16 mouse cellular contexts compared by ENCODE assay signal in genomic region chr10:19593296-19593695, GRCm38 (mm10). TPM values are rescaled to one million over a fixed set of nuclear protein-coding genes. Genes with fewer than 3 reads are reported as not detected.
DNase-seq lines count a peak whose midpoint lies in the region; ATAC-seq and TF ChIP-seq lines count a peak whose summit lies in the region.
"Had no signal": no experiment of that assay in that cellular context is flagged by ENCODE, and none has a peak within 500 bp of the region (broad histone marks: within the 10 kb centered on the region; RNA-seq: fewer than 3 reads in every experiment).

No protein-coding gene starts in this region.

- 0 out of 2 replicates have a peak overlapping the region, but pooled peaks have one; percentile 7 for H3K4me2 ChIP-seq in embryonic facial prominence, embryonic 12.5 days (replicated peaks)
- H3K4me2 ChIP-seq in limb, embryonic 13.5 days (replicated peaks): 0 out of 2 replicates have a peak overlapping the region, but pooled peaks have one; percentile 14
- peak overlapping the region; percentile 81 for H3K4me2 ChIP-seq in liver, embryonic 14.5 days (ENCODE audit: low read depth)

- TF ChIP-seq EP300 in liver, embryonic 14.5 days (IDR thresholded peaks at IDR 0.05; ENCODE audit: low read depth): no peak

- peaks cover 17% of the 10 kb centered on the region; the same call in 1 of the 2 replicates for H3K4me1 ChIP-seq in embryonic facial prominence, embryonic 12.5 days
- peaks cover 15% of the 10 kb centered on the region; the same call in 1 of the 2 replicates for H3K4me1 ChIP-seq in embryonic facial prominence, embryonic 10.5 days
- H3K4me1 ChIP-seq in limb, embryonic 13.5 days: peaks cover 22% of the 10 kb centered on the region
- peaks cover 11% of the 10 kb centered on the region for H3K4me1 ChIP-seq in limb, embryonic 10.5 days
- H3K4me1 ChIP-seq in bone marrow, adult 2 months (ENCODE audit: control insufficient read depth, insufficient read depth, low read length): peaks cover 4% of the 10 kb centered on the region; the same call in 1 of the 2 replicates
- H3K4me1 ChIP-seq in liver, embryonic 14.5 days (replicated peaks; ENCODE audit: control insufficient read depth in 2 of 2, insufficient read depth in 2 of 2, low read length in 1 of 2): peaks cover 5 to 37% of the 10 kb centered on the region in 2 experiments; a peak in 3 of 4 replicates
- H3K4me1 ChIP-seq: neural tube, embryonic 12.5 days had no signal

- H3K9me3 ChIP-seq in embryonic facial prominence, embryonic 12.5 days: no peaks in the 10 kb centered on the region
- H3K9me3 ChIP-seq in embryonic facial prominence, embryonic 10.5 days: no peaks in the 10 kb centered on the region
- H3K9me3 ChIP-seq in limb, embryonic 13.5 days: no peaks in the 10 kb centered on the region
- no peaks in the 10 kb centered on the region for H3K9me3 ChIP-seq in limb, embryonic 10.5 days (replicated peaks)
- no peaks in the 10 kb centered on the region for H3K9me3 ChIP-seq in liver, embryonic 14.5 days (ENCODE audit: control insufficient read depth, low read length)
- H3K9me3 ChIP-seq: hindbrain, embryonic 12.5 days; neural tube, embryonic 12.5 days had no signal

- no peak for TF ChIP-seq CTCF in bone marrow, adult 2 months (IDR thresholded peaks at IDR 0.05; ENCODE audit: control insufficient read depth, insufficient read depth, low read length)
- TF ChIP-seq CTCF in liver, embryonic 14.5 days (IDR thresholded peaks at IDR 0.05; ENCODE audit: low read depth): no peak

- ATAC-seq in embryonic facial prominence, embryonic 12.5 days (ENCODE audit: insufficient number of reproducible peaks, insufficient read depth, low FRiP score, low TSS enrichment): no peak
- no peak for ATAC-seq in limb, embryonic 13.5 days (ENCODE audit: low FRiP score, low read depth)
- ATAC-seq in liver, embryonic 14.5 days (ENCODE audit: insufficient read depth): no peak

- H3K4me3 ChIP-seq in embryonic facial prominence, embryonic 12.5 days: no peak overlapping the region
- no peak overlapping the region for H3K4me3 ChIP-seq in embryonic facial prominence, embryonic 10.5 days
- no peak overlapping the region for H3K4me3 ChIP-seq in limb, embryonic 13.5 days
- H3K4me3 ChIP-seq in limb, embryonic 10.5 days: no peak overlapping the region
- peak overlapping the region; percentile 40 for H3K4me3 ChIP-seq in bone marrow, adult 2 months (replicated peaks; ENCODE audit: control insufficient read depth, low read depth, low read length)
- peak overlapping the region; percentile 7 to 27; a peak in 3 of 4 replicates for H3K4me3 ChIP-seq in liver, embryonic 14.5 days (ENCODE audit: insufficient read depth in 1 of 2, low read depth in 2 of 2, low read length in 2 of 2)

- no peak for DNase-seq in embryonic facial prominence, embryonic 10.5 days (ENCODE audit: low spot score)
- DNase-seq in limb, embryonic 10.5 days (ENCODE audit: low spot score): no peak
- DNase-seq in liver, embryonic 14.5 days (ENCODE audit: low read depth in 3 of 3, low spot score in 3 of 3): no peak
- no peak for DNase-seq in adrenal gland, postnatal 14 days
- DNase-seq in testis, postnatal 14 days (ENCODE audit: low spot score): no peak
- DNase-seq: adrenal gland, postnatal 25 days; cerebellum, adult 9-11 months; lung, postnatal 4 days; right cerebral cortex, postnatal 14 days had no signal

- H3K27me3 ChIP-seq in embryonic facial prominence, embryonic 12.5 days: no peaks in the 10 kb centered on the region
- H3K27me3 ChIP-seq in embryonic facial prominence, embryonic 10.5 days (replicated peaks; ENCODE audit: low read depth, poor library complexity, severe bottlenecking): peaks cover 13% of the 10 kb centered on the region; the same call in 1 of the 2 replicates
- no peaks in the 10 kb centered on the region for H3K27me3 ChIP-seq in limb, embryonic 13.5 days
- H3K27me3 ChIP-seq in limb, embryonic 10.5 days (ENCODE audit: low read depth, poor library complexity, severe bottlenecking): no peaks in the 10 kb centered on the region
- no peaks in the 10 kb centered on the region for H3K27me3 ChIP-seq in liver, embryonic 14.5 days (ENCODE audit: control insufficient read depth, insufficient read depth, low read length)
- H3K27me3 ChIP-seq: neural tube, embryonic 12.5 days had no signal

- no peak overlapping the region for H3K9ac ChIP-seq in embryonic facial prominence, embryonic 12.5 days
- no peak overlapping the region for H3K9ac ChIP-seq in limb, embryonic 13.5 days
- H3K9ac ChIP-seq in liver, embryonic 14.5 days (replicated peaks): no peak overlapping the region

- H3K27ac ChIP-seq in embryonic facial prominence, embryonic 12.5 days: no peak overlapping the region
- H3K27ac ChIP-seq in embryonic facial prominence, embryonic 10.5 days (replicated peaks): no peak overlapping the region
- no peak overlapping the region for H3K27ac ChIP-seq in limb, embryonic 13.5 days
- H3K27ac ChIP-seq in limb, embryonic 10.5 days: no peak overlapping the region
- H3K27ac ChIP-seq in bone marrow, adult 2 months (ENCODE audit: control insufficient read depth, insufficient read depth, low read depth, low read length, poor library complexity): no peak overlapping the region
- H3K27ac ChIP-seq in liver, embryonic 14.5 days: no peak overlapping the region
- H3K27ac ChIP-seq: hindbrain, embryonic 12.5 days; neural tube, embryonic 12.5 days had no signal

- no peak for TF ChIP-seq POLR2A in bone marrow, adult 2 months (IDR thresholded peaks at IDR 0.05; ENCODE audit: borderline replicate concordance, control insufficient read depth, low read depth, low read length)

- WGBS in embryonic facial prominence, embryonic 12.5 days: 75% methylated on average over 3 of the region's 3 CpGs
- 81% methylated on average over 3 of the region's 3 CpGs for WGBS in embryonic facial prominence, embryonic 10.5 days
- 87% methylated on average over 3 of the region's 3 CpGs for WGBS in limb, embryonic 13.5 days
- WGBS in limb, embryonic 10.5 days: 86% methylated on average over 3 of the region's 3 CpGs
- 33% methylated on average over 3 of the region's 3 CpGs for WGBS in bone marrow, adult 2 months
- WGBS in liver, embryonic 14.5 days (ENCODE audit: insufficient replicate concordance): 43% methylated on average over 3 of the region's 3 CpGs

- H3K36me3 ChIP-seq in embryonic facial prominence, embryonic 12.5 days: no peaks in the 10 kb centered on the region; the same call in 1 of the 2 replicates
- peaks cover 6% of the 10 kb centered on the region for H3K36me3 ChIP-seq in embryonic facial prominence, embryonic 10.5 days (replicated peaks)
- H3K36me3 ChIP-seq in limb, embryonic 13.5 days: peaks cover 6% of the 10 kb centered on the region
- peaks cover 5% of the 10 kb centered on the region for H3K36me3 ChIP-seq in limb, embryonic 10.5 days
- no peaks in the 10 kb centered on the region; the same call in 1 of the 2 replicates for H3K36me3 ChIP-seq in liver, embryonic 14.5 days (replicated peaks; ENCODE audit: control insufficient read depth, insufficient read depth, low read depth)
- H3K36me3 ChIP-seq: hindbrain, embryonic 12.5 days; neural tube, embryonic 12.5 days had no signal

RNA-seq across cellular contexts. Expression of gene Ifngr1, which starts 1.5 kb away (rescaled TPM):
- 31.0 and 33.5 TPM in 2 replicates for polyA plus RNA-seq in embryonic facial prominence, embryonic 12.5 days (2016; fragmentation: Nextera tagmentation; extraction: Ambion mirVana)
- polyA plus RNA-seq in embryonic facial prominence, embryonic 10.5 days (2016; fragmentation: Nextera tagmentation; extraction: Ambion mirVana): 29.5 and 29.6 TPM in 2 replicates
- polyA plus RNA-seq in limb, embryonic 13.5 days (2015; fragmentation: Nextera tagmentation; extraction: Ambion mirVana): 44.0 and 45.0 TPM in 2 replicates
- polyA plus RNA-seq in limb, embryonic 10.5 days (2016; fragmentation: Nextera tagmentation; extraction: Ambion mirVana): 28.1 and 34.6 TPM in 2 replicates
- polyA plus RNA-seq in bone marrow, adult 2 months (2011; ENCODE audit: insufficient read depth, insufficient read length, low replicate concordance, missing spikeins): 32.1 and 78.0 TPM in 2 replicates
- 12.6 and 17.1 TPM in 2 replicates for polyA plus RNA-seq in liver, embryonic 14.5 days (2012; rRNA removed)
- 36.4 and 39.5 TPM in 2 replicates for polyA plus RNA-seq in liver, embryonic 14.5 days (2014; fragmentation: Nextera tagmentation; extraction: Ambion mirVana)
- 69.0 and 96.6 TPM in 2 replicates for total RNA-seq in adrenal gland, postnatal 14 days (2021)

RNA-seq across cellular contexts. Expression of gene Il22ra2, which starts 28.5 kb away (rescaled TPM):
- polyA plus RNA-seq in embryonic facial prominence, embryonic 12.5 days (2016; fragmentation: Nextera tagmentation; extraction: Ambion mirVana): not detected in 2 replicates
- polyA plus RNA-seq in embryonic facial prominence, embryonic 10.5 days (2016; fragmentation: Nextera tagmentation; extraction: Ambion mirVana): not detected in 2 replicates
- not detected in 2 replicates for polyA plus RNA-seq in limb, embryonic 13.5 days (2015; fragmentation: Nextera tagmentation; extraction: Ambion mirVana)
- polyA plus RNA-seq in limb, embryonic 10.5 days (2016; fragmentation: Nextera tagmentation; extraction: Ambion mirVana): not detected in 2 replicates
- not detected in 2 replicates for polyA plus RNA-seq in bone marrow, adult 2 months (2011; ENCODE audit: insufficient read depth, insufficient read length, low replicate concordance, missing spikeins)
- polyA plus RNA-seq in liver, embryonic 14.5 days (2012; rRNA removed): 0.01 and 0.03 TPM in 2 replicates
- 0.08 and 0.18 TPM in 2 replicates for polyA plus RNA-seq in liver, embryonic 14.5 days (2014; fragmentation: Nextera tagmentation; extraction: Ambion mirVana)
- 0.19 and 1.5 TPM in 2 replicates for total RNA-seq in adrenal gland, postnatal 14 days (2021)
- total RNA-seq: adrenal gland, postnatal 25 days had no signal
- polyA plus RNA-seq: erythroblast, embryonic 14.5 days; hindbrain, embryonic 12.5 days; neural tube, embryonic 12.5 days; urinary bladder, adult 2 months had no signal

Comparison
In these comparisons a context has a peak if more than half of its experiments do, and no peak if none do; other contexts are left out.
1. H3K4me2 ChIP-seq: peak in every context shown above with its lines; median percentile 81 in liver, embryonic 14.5 days; 14 in limb, embryonic 13.5 days; 7 in embryonic facial prominence, embryonic 12.5 days.
2. H3K4me3 ChIP-seq: peak in bone marrow, adult 2 months (single experiment) and liver, embryonic 14.5 days (2 of 2); none in embryonic facial prominence, embryonic 12.5 days (single experiment), embryonic facial prominence, embryonic 10.5 days (single experiment), limb, embryonic 13.5 days (single experiment) and limb, embryonic 10.5 days (single experiment).